Mouse (Mus musculus) heart, postnatal 0 days (tissue): ENCODE results near the gene Pla2g15. TPM values are rescaled to one million over a fixed set of nuclear protein-coding genes. Genes with fewer than 3 reads are reported as not detected.
"Not testable (repeated sequence)": the region's sequence is repeated elsewhere in the genome, so short reads cannot be mapped to it uniquely, and the experiment has no call there.

Experiments
- ATAC-seq: fragments of 200-750 bp; cut with Nextera tagmentation; 2 replicates; pipeline ENCODE4 v1.8.0; 2017; ENCODE audit warnings: low read depth, moderate number of reproducible peaks, moderate library complexity; ENCODE audit not compliant: insufficient read depth
- DNase-seq: peaks from one replicate; pipeline ENCODE4 v3.0.0-alpha.2; 2016; ENCODE audit warnings: low spot score
- H3K27ac ChIP-seq: fragments of 300-500 bp; sonication (generic); 2 replicates; pipeline ENCODE4 v1.5.1; 2014; ENCODE audit warnings: low read depth, mild to moderate bottlenecking
- H3K27me3 ChIP-seq: fragments of 300-500 bp; sonication (generic); 2 replicates; pipeline ENCODE4 v1.6.1; 2014; ENCODE audit warnings: low read length, mixed read lengths; ENCODE audit not compliant: control insufficient read depth, insufficient read depth
- H3K36me3 ChIP-seq: fragments of 300-500 bp; sonication (generic); replicated peaks from 2 replicates; pipeline ENCODE4 v1.6.1; 2014; ENCODE audit warnings: low read length, mixed read lengths; ENCODE audit not compliant: control insufficient read depth, insufficient read depth
- H3K4me1 ChIP-seq: fragments of 300-500 bp; sonication (generic); 2 replicates; pipeline ENCODE4 v1.6.1; 2014; ENCODE audit warnings: antibody characterized with exemption; ENCODE audit not compliant: control insufficient read depth, insufficient read depth
- H3K4me2 ChIP-seq: fragments of 300-500 bp; sonication (generic); 2 replicates; pipeline ENCODE4 v1.6.1; 2014; ENCODE audit warnings: low read depth, mild to moderate bottlenecking, low read length, moderate library complexity
- H3K4me3 ChIP-seq: fragments of 300-500 bp; sonication (generic); 2 replicates; pipeline ENCODE4 v1.5.1; 2014; ENCODE audit warnings: low read depth, low read length
- H3K9ac ChIP-seq: fragments of 300-500 bp; sonication (generic); replicated peaks from 2 replicates; pipeline ENCODE4 v1.6.1; 2014; ENCODE audit warnings: low read depth, low read length, mixed read lengths
- H3K9me3 ChIP-seq: fragments of 300-500 bp; sonication (generic); replicated peaks from 2 replicates; pipeline ENCODE4 v1.6.1; 2016; ENCODE audit warnings: low read length; ENCODE audit not compliant: control insufficient read depth
- CTCF ChIP-seq: IDR thresholded peaks from 2 replicates; pipeline ENCODE4 v1.5.1; 2016; ENCODE audit warnings: antibody characterized with exemption, control low read depth, low read depth
- EP300 ChIP-seq: IDR thresholded peaks from 2 replicates; pipeline ENCODE4 v1.6.1; 2016; ENCODE audit warnings: antibody characterized with exemption, low read depth
- WGBS: fragments of 180-500 bp; shearing (Covaris S2); extraction: QIAGEN DNeasy Blood & Tissue Kit; methylation state at CpG from one replicate; pipeline ENCODE4 v1.1.7; 2014; 5-methylcytosine and 5-hydroxymethylcytosine counted together
- polyA plus RNA-seq: library from polyadenylated mRNA; unstranded; fragments of >200 nt; fragmentation: Nextera tagmentation; extraction: Ambion mirVana; gene quantifications from 2 replicates; pipeline ENCODE4 v1.2.1, GENCODE M21; 2015
- total RNA-seq: library from RNA; depleted of rRNA; stranded (reverse); fragments of >200 nt; gene quantifications from 2 replicates; pipeline ENCODE4 v1.2.3, GENCODE M21; 2014; ENCODE audit warnings: low replicate concordance

The Pla2g15 gene
- total and polyA plus RNA-seq, 2 experiments from 2014 or later = 4.7 to 5.0 TPM

GRCm38 (mm10) chr8:106189162-106189561 is 39.0 kb downstream of the Pla2g15 start:
- peaks cover 16% of the 10 kb centered on the region for H3K36me3 ChIP-seq
- WGBS = 93% methylated on average over 4 of the region's 4 CpGs
- no peak overlapping the region for H3K4me2 ChIP-seq
- DNase-seq = no peak
- H3K4me1 ChIP-seq = no peaks in the 10 kb centered on the region
- H3K9me3 ChIP-seq = no peaks in the 10 kb centered on the region
- no peak for TF ChIP-seq CTCF
- TF ChIP-seq EP300 = no peak
- H3K4me3 ChIP-seq = no peak overlapping the region
- no peak for ATAC-seq
- no peak overlapping the region for H3K27ac ChIP-seq
- H3K9ac ChIP-seq = no peak overlapping the region
- H3K27me3 ChIP-seq = no peaks in the 10 kb centered on the region

GRCm38 (mm10) chr8:106191639-106192038 is 41.4 kb downstream of the Pla2g15 start:
- Histone ChIP-seq H3K4me2 (no peak overlapping the region), H3K27me3 (no peaks in the 10 kb centered on the region), H3K27ac (no peak overlapping the region), H3K9me3 (no peaks in the 10 kb centered on the region), H3K9ac (no peak overlapping the region), H3K36me3 (peaks cover 38% of the 10 kb centered on the region), H3K4me1 (no peaks in the 10 kb centered on the region), H3K4me3 (no peak overlapping the region)
- no peak for TF ChIP-seq EP300
- no peak for TF ChIP-seq CTCF
- 59% methylated on average over 5 of the region's 5 CpGs for WGBS
- DNase-seq (no peak), ATAC-seq (no peak)

GRCm38 (mm10) chr8:106193162-106193561 is 43.0 kb downstream of the Pla2g15 start:
- Histone ChIP-seq H3K9me3 (no peaks in the 10 kb centered on the region), H3K4me1 (no peaks in the 10 kb centered on the region), H3K36me3 (peaks cover 45% of the 10 kb centered on the region), H3K4me2 (no peak overlapping the region), H3K9ac (no peak overlapping the region), H3K27me3 (no peaks in the 10 kb centered on the region), H3K27ac (no peak overlapping the region), H3K4me3 (no peak overlapping the region)
- ATAC-seq (no peak), DNase-seq (no peak)
- TF ChIP-seq CTCF (no peak), EP300 (no peak)
- 51% methylated on average over 6 of the region's 6 CpGs for WGBS

GRCm38 (mm10) chr8:106194062-106194461 is 43.9 kb downstream of the Pla2g15 start:
- Histone ChIP-seq H3K4me2 (no peak overlapping the region), H3K9ac (no peak overlapping the region), H3K27me3 (no peaks in the 10 kb centered on the region), H3K4me1 (no peaks in the 10 kb centered on the region), H3K4me3 (no peak overlapping the region), H3K36me3 (peaks cover 45% of the 10 kb centered on the region), H3K9me3 (no peaks in the 10 kb centered on the region), H3K27ac (no peak overlapping the region)
- ATAC-seq (no peak), DNase-seq (no peak)
- no peak for TF ChIP-seq EP300
- no peak for TF ChIP-seq CTCF
- WGBS = 63% methylated on average over 5 of the region's 5 CpGs

GRCm38 (mm10) chr8:106198741-106199140 is 48.5 kb downstream of the Pla2g15 start:
- Histone ChIP-seq H3K36me3 (peaks cover 66% of the 10 kb centered on the region), H3K4me2 (no peak overlapping the region), H3K4me3 (no peak overlapping the region), H3K27me3 (no peaks in the 10 kb centered on the region), H3K4me1 (no peaks in the 10 kb centered on the region), H3K9ac (no peak overlapping the region), H3K27ac (no peak overlapping the region), H3K9me3 (no peaks in the 10 kb centered on the region)
- 7% methylated on average over 1 of the region's 1 CpGs for WGBS
- DNase-seq (peak; percentile 58), ATAC-seq (no peak)
- no peak for TF ChIP-seq EP300
- TF ChIP-seq CTCF = peak; percentile 74

GRCm38 (mm10) chr8:106199596-106199995 is 49.4 kb downstream of the Pla2g15 start:
- H3K9ac ChIP-seq, H3K27me3 ChIP-seq, ATAC-seq, H3K9me3 ChIP-seq, H3K4me1 ChIP-seq, H3K27ac ChIP-seq, DNase-seq, H3K4me2 ChIP-seq, H3K4me3 ChIP-seq: not testable (repeated sequence)
- WGBS = 81% methylated on average over 3 of the region's 3 CpGs
- H3K36me3 ChIP-seq = peaks cover 67% of the 10 kb centered on the region
